Mouse (Mus musculus) CD8-positive naive resting alpha-beta T cell, adult 2 months (primary cell): ENCODE measurements around the gene Moap1.
A peak's percentile ranks its signal among the peaks of the same experiment; 100 is the strongest.

Experiments used
- DNase-seq, 2 experiments: peaks; one replicate each; pipeline ENCODE4 v3.0.0; 2022; ENCODE audit warnings: low read depth in 2 of 2, low spot score in 2 of 2

Gene Moap1

DNA sequence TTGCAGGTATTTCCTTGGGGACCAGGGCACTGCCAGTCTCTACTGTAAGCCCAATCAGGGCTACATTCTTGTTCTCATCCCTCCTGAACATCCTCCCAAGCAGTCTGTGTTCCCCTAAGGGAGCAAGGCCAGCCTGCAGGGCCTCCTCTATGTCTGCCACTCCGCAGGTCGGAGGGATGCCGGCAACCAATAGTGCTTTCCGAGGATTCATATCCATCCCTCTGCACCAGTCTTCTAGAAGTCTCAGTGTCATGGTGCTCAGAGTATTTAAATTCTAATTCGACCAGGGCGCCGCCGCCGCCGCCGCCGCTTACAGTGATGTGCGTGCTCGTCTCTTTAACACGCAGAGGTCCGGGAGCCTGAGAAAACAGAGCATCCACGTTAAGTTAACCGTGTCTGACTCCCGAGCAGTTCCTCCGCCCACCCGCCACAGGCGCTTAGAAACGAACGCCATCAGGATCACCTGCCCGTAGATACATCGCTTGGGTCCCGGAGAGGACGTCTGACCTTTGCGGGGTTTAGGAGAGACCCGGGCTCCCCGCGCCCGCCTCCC lies 349 bp downstream of the Moap1 start:
- DNase-seq: no peak

DNA sequence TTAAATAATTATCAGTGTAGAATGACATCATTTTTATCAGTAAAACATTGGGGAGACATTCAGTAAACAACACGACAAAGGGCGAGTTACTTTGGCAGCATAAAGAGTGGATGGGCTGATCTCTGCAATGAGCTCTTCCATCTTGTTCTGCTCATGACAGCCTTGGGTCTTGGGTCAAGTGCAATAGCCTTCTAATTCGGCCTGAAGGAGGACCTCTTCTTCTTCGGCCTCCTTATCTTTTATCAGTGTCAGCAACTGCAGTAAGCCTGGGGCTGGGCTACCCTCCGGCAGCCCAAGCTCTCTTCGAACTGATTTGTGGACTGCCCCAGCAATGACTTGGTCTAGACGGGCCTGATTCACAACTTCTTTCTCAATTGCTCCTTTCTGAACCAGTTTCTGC lies 1.4 kb downstream of the Moap1 start:
- no peak for DNase-seq

DNA sequence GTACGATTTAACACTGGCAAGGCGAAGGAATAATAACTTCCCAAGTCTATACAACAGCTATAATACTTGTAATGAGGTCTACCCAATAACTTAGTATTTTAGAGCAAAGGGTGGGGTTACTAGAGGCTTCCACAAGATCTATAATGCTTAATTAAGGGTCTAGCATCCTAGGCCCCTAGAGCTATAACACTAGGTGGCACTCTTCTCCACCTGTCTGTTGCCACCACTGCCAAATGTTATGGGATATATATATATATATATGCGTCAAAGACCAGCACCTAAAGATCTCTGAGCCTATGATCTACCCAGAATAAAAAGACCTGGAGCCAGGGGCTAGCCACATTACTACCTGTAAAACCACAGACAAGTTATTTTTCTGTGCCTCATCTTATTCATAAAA lies 3.2 kb downstream of the Moap1 start:
- DNase-seq: peak; percentile 15 to 54

DNA sequence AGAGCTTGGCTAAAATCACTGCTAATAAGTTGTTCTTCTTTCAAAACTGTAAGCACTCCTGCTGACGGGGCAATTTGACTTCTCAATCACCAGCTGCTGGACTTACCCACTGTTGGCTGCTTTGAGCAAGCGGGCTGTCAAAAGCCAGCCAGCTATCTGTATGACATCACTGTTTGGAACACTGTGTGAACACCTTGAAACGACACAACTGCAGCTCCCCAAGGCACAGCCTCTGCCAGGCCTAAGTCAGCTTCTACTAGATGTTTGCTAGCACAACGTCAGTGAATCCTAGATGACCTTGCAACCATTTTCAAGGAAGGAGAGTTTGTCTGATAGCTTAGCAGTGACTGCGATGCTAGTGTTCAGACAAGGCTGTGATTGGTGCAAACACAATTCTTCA lies 4.4 kb downstream of the Moap1 start:
- DNase-seq: no peak

DNA sequence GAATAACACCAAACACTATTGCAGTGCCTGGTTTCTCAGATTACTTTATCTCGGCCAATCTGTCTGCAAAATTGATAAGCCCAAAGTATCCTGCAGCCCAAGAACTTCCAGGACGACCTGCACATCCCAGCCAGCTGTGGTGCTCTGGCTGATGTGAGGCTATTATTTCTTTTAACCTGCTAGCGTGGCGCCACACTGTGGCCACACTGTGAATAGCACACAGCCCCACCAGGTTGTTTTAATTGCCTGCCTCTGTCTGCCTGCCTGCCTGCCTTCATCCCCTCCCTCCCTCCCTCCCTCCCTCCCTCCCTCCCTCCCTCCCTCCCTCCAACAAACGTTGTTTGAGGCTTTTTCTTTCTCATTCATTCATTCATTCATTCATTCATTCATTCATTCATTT lies 10.1 kb downstream of the Moap1 start:
- DNase-seq: peak; percentile 43 to 60

DNA sequence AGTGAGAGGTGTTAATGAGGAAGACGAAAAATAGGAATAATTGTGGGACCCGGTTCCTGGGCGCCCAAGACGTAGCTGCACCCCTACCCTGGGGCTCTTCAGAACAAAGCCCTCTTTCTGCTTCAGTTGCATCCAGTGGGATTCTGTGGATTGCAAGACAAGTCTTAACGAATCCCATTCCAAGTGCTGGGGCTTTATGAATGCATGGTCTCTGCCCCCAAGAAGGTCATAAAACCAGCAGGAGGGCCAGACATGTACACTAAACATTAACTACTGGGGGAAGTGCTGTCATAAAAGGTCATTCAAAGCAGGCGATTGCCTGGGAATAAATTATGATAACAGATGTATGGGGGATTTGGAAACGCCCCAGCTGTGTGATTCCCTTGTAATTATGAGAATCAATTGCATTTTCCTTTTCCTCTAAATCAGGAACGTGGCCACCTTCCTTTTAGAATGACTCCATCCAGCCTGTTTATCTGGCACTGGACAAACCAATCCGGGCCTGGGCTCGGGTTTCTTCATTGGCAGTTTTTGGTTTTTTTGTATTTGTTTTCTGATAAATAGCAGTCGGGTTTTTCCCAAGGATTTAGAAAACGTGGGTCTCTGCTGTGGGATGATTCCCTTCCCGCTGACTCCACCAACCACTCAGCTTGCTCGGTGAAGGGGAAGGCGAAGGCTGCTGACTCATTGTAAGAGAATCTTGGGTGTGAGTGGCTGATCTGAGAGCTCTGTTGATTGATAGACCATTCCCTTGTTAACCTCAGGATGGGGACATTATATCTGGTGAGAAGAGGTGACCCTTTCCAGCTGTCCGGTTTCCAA lies 12.5 kb downstream of the Moap1 start:
- DNase-seq: no peak

DNA sequence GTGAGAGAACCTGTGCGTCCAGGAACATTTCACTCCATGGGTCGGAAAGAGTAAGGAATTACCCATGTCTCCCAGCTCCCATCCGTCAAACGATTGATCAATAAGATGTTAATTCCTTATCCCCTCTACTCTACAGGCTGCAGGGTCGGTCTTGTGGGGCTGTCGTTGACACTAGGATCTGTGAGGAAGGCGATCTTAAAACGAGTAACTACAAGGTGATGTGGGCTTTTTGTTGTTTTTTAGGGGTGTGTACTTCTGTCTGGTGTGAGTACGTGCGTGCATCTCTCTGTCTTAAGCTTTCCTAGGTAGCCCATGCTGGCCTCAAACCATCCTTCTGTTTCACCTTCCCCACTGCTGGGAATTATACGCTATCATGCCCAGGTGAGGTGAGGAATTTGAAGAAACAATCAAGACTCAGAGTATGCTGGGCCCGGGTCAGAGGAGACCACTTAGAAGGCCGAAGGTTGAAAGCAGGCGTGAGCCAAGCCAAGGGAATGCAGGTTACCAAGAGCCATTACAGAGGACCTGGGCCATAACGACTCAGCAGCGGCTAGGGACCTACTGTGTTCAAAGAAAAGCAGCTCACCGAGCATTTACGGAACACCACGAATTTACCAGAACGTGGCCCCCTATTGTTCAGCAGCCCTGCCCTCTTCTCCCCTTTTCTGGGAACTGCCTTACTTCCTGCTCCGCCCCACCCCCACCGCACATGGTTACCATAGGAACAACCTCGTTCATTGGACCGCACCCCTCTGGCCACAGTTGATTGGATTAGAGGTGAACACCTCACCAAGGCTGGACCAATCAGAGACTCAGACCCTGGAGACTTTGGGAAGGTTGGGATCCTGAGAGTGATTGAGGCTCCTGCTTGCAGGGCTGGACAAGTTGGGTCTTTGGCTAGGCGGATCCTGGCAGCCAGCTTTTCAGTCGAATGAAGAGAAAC lies 13.3 kb downstream of the Moap1 start:
- no peak for DNase-seq

DNA sequence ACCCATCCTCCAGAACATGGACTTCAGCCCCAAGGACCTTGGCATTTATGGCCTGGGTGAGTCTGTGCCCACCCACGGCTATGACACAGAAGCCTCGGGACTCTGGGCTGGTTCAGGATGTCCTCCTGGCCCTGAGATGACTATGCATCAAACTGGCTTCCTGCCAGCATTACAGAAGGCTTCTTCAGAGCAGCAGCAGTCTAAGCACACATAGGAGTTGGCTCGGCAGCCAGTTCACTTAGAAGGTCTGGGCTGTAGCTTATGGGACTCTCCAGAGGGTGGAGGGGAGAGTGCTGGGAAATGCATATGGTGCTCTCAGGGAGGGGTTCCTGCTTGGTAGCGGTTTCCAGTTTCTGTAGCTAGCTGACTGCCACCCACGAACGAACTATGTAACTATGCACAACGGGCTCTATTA lies 17.7 kb downstream of the Moap1 start:
- DNase-seq: no peak

DNA sequence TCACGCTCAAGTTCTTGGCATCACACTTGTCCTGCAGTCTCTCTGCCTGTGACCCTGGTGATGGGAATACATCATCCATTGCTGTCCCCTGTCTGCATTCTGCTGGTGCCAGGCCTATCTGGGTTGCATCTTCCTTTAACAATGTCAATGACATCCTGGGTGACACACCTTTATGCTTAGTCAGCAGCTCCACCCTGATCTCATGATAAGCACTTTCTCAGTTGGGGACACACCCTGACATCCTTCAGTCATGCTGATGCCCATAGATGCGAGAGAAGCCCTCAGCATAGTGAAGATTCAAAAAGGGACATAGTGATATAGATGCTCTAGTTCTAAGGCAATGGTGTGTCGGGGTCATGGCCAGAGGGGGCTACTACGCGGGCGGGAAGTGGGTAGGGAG lies 18.3 kb downstream of the Moap1 start:
- DNase-seq: no peak

DNA sequence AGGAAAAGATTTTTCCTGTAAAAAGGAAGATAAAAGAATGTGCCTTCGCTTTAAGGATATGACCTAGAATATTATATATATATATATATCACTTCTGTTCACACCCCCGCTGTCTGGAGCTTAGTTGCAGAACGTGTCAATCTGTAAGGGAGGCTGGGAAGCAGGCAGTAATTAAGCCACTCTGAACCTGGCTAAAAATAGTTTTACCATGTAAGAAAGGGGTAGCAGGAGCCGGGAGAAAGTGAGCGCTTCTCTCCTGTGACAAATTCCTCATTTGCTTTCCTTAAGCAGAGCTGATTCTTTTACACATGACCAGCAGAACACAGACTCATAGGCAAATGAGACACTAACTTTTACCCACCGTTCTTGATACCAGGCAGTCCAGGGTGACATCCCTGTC lies 19.6 kb downstream of the Moap1 start:
- no peak for DNase-seq

DNA sequence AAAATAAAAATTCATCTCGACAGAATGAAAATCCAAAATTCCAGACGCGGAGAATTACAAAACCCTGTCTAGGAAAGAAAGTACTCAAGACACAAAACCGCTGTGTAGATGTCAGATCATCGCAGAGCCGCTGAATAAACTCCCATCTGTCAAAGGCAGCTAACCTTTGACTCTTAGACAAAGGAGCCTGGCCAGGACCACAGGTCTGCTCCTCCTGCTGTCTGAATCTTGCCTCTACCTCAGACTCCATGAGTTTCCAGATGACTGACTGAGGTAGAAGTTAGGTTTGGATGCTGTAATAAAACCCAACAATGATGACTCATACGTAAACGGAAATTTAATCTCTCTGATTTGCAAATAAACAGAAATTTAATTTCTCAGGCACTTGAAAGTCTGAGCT lies 20.5 kb downstream of the Moap1 start:
- DNase-seq: no peak

DNA sequence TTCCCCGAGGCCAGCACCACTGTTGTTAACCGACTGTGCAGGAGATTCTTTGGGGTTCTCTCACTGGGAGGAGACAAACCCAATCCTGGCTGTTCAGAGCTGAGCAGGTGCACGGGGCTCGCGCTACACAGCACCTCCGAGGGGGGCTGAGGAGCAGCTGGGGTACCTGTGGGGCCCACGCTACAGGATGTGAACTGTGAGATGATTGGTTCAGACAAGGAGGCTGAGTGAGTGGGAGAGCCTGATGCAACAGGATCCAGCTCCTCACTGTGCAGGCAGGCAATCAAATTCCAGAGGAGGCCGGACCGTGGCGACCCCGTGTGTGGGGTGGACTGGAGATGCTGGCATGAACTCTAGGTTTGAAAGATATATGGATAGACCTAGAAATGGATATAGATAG lies 21.0 kb downstream of the Moap1 start:
- no peak for DNase-seq

DNA sequence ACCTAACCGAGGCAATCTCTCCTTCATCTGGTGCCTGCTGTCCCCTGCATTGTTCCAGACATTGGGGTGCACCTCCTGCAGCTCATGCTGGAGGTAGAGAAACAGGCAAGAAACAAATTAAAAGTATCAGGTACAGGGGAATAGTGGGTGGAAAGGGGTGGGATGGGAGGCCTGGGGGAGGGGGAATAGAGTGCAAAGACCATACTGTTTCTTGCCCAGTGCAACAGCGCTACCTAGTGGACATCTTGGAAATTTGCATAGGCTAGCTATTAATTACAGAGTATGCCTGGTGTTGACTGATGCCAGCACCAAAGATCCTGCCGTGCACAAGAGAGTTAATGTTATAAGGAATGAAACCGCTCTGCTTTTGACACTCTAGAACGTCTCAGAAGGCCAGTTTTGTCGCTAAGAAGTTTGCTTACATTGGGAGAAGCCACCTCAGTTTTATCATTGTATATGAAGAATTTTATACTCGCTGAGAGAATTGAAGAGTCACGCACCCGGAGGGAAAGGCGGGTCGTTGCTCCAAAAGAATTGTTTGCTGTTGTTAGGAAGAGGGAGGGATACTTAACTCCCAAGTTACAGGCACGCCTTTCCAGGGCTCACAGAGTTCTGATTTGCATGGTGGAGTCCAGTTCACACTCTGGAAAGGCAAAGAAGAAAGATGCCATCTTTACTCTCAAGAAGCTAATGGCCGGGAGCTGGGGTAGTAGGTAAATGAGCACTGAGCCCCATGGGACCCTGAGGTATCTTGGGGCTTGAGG lies 23.7 kb downstream of the Moap1 start:
- peak in 1 of 2 experiments; percentile 42 for DNase-seq

DNA sequence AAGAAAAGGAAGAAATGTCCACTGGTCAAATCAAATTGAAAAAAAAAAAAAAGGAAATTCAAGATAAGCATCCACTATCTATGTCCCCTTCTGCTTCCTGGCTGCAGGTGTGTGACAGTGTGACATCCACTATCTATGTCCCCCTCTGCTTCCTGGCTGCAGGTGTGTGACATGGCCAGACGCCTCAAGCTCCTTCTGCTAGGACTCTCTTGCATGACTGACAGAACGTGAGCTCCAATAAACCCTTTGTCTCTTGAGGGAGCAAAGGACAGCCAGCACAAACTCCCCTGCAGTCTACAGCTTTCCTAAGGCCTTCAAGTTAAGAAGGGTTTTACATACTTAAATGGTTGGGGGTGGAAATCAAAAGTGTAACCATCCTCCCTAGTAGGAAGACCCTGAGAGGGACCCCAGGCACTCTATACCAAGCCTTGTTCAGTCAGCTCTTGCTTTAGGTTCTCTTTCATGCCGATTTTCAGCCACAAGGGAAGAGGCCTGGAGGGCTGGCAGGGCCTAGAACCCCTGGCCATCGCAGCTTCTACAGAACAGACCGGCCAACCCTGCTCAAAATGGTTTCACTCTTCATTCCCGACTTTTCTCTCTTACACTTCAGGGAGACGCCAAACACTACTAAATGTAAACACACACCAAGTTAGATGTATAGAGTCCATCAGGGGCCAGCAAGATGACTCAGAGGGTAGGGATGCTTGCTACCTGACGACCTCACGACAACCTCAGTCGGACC lies 28.6 kb downstream of the Moap1 start:
- no peak for DNase-seq

DNA sequence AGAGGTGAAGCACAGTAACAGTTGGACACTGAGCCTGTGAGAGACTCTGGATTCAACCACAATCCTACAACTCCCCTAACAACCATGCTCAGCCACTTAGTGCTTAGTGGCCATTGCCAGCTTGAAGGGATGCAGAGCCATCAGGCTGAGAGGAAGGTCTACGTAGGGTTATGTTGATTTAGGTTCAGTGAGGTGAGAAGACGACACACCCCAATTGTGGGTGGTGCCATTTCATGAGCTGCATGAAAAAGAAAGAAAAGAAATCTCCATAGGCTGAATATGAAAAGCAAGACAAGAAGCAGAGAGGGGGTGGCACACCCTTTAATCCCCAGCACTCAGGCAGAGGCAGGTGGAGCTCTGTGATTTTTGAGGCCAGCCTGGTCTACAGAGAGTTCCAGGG lies 29.3 kb downstream of the Moap1 start:
- no peak for DNase-seq

DNA sequence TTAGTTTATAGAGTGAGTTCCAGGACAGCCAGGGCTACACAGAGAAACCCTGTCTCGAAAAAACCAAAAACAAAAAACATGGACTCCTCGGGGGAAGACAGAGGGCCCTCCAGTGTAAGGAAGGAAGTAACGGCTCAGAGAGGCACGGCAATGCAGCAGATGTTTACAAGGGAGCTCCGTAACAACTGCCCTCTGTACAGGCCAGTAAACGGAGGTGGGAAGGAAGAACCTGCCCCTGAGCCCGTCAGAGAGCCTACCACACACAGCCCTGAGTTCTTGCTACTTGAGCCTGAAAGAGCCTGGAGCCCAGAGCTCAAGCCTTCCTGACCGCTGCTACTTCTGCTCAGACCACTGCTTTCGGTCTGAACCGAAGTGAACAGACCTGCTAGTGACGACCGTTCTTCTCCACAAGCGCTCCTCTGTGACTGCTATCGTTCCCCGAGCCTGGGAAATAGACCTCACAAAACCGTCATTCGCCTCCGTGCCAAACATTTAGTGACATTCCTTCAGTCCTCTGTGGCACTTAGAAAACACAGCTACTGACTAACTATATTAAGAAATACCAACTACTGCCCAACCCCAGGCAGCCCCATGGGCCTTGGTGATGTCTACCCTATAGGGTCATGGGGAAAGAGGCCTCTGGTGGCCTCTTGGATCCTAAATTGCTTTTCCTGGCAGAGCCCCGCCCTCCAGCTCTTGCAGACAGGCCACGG lies 30.2 kb downstream of the Moap1 start:
- no peak for DNase-seq

DNA sequence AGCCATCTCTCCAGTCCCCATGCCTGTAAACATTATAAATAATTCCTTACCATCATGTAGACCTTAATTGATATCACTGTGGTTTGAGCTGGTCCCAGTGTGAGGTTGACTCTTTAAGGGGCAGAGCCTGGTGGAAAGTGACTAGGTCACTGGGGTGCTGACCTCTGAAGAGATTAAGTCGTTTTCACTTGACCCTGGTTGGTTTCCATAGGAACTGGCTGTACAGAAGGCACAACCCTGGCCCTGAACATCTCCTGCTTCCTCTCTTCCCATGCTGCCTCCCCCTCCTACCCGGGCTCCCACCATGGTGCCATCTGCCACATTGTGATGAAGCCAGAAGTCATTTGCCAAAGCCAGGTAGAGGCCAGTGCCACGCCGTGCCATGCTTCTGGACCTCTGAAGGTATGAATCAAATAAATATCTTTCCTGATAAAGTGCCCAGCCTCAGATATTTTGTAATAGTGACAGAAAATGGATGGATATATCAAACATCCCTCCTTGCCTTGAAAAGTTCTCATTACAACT lies 32.5 kb downstream of the Moap1 start:
- DNase-seq: no peak

DNA sequence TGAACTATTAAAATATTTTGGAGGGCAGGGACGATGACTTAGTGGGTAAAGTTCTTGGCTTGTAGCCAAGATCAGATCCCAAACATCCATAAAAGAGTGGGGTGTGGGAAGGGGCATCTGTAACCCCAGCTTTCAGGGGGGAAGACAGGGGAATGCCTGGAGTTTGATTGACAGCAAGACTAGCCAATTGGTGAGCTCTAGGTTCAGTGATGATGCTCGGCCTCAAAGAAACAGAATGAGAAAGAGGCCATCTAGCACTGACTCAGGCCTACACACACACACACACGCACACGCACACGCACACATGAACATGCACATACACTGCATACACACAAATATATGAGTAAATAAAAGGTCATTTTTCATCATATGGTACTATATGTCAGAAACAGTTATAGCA lies 33.6 kb downstream of the Moap1 start:
- no peak for DNase-seq

DNA sequence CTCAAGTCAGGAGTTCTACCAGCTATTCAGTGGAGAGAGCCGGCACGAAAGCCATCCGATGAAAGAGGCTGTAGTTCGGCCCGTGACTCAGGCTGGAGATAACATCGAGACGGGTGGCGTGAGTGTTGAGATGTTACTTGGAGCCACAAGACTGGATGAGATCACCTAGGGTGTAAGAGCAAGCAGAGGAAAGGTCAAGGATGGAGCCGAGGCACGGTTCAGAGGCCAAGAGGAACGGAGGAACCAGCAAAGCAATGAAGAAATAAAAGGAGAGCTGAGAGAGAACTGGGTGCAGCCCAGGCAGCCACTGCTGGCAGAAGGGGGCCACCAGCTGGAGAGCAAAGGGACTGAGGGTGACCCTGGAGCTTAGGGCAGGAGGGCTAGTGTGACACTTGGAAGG lies 35.2 kb downstream of the Moap1 start:
- no peak for DNase-seq
